Mouse (Mus musculus) gastrocnemius, postnatal 36 days (tissue): ENCODE measurements around the gene Stk11ip. TPM values are rescaled to one million over a fixed set of nuclear protein-coding genes. Genes with fewer than 3 reads are reported as not detected.

Source experiments
- DNase-seq, 2 experiments: peaks; one replicate each; pipeline ENCODE4 v3.0.0; 2022
- intact Hi-C: fragments of 180-260 bp; cut with DNase I; formaldehyde crosslinking; loops from one replicate; pipeline ENCODE4 v1.15.1; 2025
- total RNA-seq, 2 experiments: library from RNA; stranded (reverse); gene quantifications; 2 replicates each; pipeline ENCODE4 v1.2.3; 2021

Gene Stk11ip
- total RNA-seq, 2 experiments from 2014 or later, result 5.8 to 7.7 TPM

DNA sequence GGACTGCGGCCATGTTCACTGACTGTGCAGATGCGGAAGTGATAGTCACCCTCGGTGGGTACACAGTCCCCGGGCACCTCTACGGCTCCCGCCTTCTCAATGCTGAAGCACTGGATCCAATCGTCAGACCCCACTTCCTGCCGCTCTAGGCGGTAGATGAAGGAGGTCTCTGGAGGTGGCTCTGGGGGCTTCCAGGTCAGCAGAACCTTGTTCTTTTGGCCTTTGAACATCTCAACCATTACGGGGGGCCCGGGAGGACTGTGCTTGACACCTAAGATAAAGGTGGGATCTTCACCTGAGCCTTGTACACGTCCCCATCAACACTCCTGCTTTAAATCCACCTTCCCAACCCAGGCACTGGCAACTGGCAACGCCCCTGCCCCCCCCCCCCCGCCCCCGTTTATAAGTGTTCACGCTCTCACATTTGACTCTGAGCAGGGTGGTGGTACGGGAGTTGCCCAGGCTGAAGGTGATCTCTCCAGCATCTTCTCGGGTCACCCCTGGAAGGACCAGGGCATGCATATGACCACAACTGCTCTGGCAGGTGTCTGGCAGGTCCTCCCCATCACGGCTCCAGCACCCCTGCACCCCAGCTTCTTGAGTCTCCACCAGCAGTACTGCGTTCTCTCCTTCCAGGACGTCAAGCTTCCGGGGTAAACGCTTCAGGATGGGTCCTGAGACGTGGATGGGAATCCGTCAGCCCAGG is 18.2 kb upstream of the Stk11ip start:
- intact Hi-C loops, result no loop called here

GRCm38 (mm10) chr1:75503651-75503980 is 17.7 kb upstream of the Stk11ip start:
- no peak for DNase-seq
- intact Hi-C loops, result no loop called here

More for the DNA sequence above, 18.2 kb upstream of the Stk11ip start:
- DNase-seq, result no peak

GRCm38 (mm10) chr1:75504256-75505045 is 16.9 kb upstream of the Stk11ip start:
- no peak for DNase-seq
- intact Hi-C loops, result no loop called here

- intact Hi-C loops, result no loop called here
- DNase-seq, result peak; percentile 59 to 68
Measured at GRCm38 (mm10) chr1:75505159-75505955, 16.0 kb upstream of the Stk11ip start.

DNA sequence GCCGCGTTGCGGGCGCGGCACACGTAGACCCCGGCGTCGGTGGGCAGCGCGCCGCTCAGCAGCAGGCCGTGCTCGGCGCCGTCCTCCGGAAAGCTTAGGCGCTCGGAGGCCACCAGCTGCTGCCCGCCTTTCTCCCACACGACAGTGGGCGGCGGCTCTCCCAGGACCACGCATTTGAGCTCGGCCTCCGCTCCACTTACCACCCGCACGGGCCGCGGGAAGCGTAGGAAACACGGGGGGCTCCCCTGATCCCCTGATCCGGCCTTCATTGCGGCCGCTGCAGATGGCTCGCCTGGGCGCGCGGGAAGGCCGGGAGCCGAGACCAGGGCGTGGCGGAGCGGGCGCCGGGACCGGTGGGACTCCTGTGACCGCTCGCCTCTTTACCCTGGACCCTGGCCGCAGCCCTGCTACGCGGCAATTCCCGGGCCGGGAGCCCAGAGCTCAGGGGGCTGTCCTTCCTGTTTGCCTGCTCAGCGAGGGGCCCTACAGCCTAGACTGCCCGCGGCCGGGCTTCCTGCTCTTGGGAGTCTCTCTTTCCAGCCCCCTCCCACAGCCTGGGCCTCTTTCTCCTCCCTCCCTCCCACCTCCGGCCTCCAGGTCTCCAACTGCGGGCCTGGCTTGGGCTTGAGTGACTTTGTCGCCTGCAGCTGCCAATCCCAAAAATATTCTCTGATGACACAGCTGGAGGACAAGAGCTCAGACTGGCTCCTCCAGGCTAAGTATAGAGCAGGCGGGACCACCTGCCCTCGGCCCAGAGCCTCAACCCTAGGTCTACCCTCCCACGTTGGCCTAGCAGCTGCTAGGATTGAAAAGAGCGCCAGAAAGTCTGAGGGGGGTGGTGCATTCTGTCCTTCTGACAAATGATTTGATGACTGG is 15.1 kb upstream of the Stk11ip start, which contains the start of gene Obsl1:
Gene Obsl1 (minus strand): TSS at position 497 of the 876 bp plus-strand sequence.
- intact Hi-C loops, result no loop called here

GRCm38 (mm10) chr1:75507006-75507405 is 14.3 kb upstream of the Stk11ip start, which contains the start of gene Inha:
TSS of gene Inha (plus strand) at chr1:75507077.
- no peak for DNase-seq
- intact Hi-C loops, result no loop called here

More for the DNA sequence above, 15.1 kb upstream of the Stk11ip start, which contains the start of gene Obsl1:
- DNase-seq, result peak; percentile 63 to 70

GRCm38 (mm10) chr1:75509586-75509985 is 11.7 kb upstream of the Stk11ip start:
- intact Hi-C loops, result no loop called here

GRCm38 (mm10) chr1:75510154-75510553 is 11.2 kb upstream of the Stk11ip start:
- intact Hi-C loops, result no loop called here

More at GRCm38 (mm10) chr1:75509586-75509985, 11.7 kb upstream of the Stk11ip start:
- DNase-seq, result no peak

GRCm38 (mm10) chr1:75511437-75512210 is 9.7 kb upstream of the Stk11ip start:
- intact Hi-C loops, result no loop called here

More at GRCm38 (mm10) chr1:75510154-75510553, 11.2 kb upstream of the Stk11ip start:
- DNase-seq, result no peak

DNA sequence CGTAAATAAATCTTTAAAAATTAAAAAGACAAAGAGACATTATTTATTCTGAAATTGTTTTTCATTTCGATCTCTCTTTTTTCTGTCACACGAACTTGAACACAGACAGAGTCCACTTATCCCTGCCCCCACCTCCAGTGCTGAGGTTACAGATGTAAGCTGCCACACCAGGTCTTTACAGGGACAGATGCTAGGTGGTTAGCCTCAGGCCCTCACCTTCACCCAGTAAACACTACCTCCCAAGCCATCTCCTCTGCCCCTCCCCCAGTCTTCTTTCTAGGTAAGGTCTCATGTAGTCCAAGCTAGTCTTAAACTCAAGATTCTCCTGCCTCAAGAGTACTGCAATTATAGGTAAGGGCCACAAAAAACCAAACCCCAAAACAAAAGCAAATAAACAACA is 8.8 kb upstream of the Stk11ip start:
- no peak for DNase-seq
- intact Hi-C loops, result no loop called here

More at GRCm38 (mm10) chr1:75511437-75512210, 9.7 kb upstream of the Stk11ip start:
- DNase-seq, result no peak

GRCm38 (mm10) chr1:75516703-75517380 is 4.5 kb upstream of the Stk11ip start:
- intact Hi-C loops, result no loop called here
- no peak for DNase-seq

DNA sequence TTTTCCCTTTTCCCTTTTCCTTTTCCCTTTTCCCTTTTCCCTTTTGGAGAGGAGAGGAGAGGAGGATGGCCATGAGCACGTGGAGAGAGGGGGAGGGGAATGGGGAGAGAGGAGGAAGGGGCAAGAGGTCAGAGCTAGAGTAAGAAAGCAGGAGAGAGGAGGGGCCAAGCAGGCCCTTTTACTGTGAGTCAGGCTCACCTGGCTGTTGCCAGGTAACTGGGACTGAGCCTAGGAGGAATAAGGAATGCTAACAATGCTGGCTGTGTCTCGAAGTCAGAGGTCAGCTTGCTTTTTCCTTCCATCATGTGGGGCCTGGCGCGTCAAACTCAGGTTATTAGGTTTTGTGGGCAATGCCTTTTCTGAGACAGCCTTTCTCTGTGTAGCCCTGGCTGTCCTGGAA is 3.3 kb upstream of the Stk11ip start:
- intact Hi-C loops, result no loop called here

DNA sequence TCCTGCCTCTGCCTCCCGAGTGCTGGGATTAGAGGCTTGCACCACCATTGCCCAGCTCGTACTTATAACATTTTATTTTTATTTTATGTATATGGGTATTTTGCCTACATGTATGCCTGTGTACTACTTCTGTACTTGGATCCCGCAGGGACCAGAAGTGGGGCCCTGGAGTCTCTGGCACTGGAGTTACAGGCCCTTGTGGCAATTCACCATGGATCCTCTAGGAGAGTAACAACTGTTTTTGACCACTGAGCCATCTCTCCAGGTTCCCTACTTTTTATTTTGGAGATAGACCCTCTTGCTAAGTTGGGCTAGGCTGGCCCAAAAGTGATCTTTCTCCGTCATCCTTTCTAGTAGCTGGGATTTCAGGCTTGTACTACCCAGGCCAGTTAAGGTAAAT is 2.9 kb upstream of the Stk11ip start:
- no peak for DNase-seq
- intact Hi-C loops, result no loop called here

More for the DNA sequence above, 3.3 kb upstream of the Stk11ip start:
- no peak for DNase-seq

GRCm38 (mm10) chr1:75519576-75519975 is 1.8 kb upstream of the Stk11ip start:
- intact Hi-C loops, result no loop called here
- no peak for DNase-seq

DNA sequence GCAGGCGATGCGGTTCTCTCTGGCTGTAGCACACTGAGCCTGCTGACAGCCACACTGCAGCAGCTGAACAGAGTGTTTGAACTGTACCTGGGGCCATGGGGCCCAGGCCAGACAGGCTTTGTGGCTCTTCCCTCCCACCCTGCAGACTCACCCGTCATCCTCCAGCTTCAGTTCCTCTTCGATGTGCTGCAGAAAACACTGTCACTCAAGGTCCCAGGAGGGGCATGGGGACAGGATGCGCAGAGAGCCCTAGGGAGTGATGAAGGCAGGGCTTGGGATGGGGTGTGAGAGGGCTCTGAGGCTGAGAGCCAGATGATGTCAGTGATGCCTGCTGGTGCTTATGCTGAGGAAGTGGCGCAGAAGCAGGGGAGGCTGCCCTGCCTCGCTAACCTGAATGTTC is 3.4 kb downstream of the Stk11ip start:
- intact Hi-C loops, result no loop called here
- DNase-seq, result no peak

- no peak for DNase-seq
- intact Hi-C loops, result no loop called here
Measured at GRCm38 (mm10) chr1:75530546-75530945, 9.2 kb downstream of the Stk11ip start.

DNA sequence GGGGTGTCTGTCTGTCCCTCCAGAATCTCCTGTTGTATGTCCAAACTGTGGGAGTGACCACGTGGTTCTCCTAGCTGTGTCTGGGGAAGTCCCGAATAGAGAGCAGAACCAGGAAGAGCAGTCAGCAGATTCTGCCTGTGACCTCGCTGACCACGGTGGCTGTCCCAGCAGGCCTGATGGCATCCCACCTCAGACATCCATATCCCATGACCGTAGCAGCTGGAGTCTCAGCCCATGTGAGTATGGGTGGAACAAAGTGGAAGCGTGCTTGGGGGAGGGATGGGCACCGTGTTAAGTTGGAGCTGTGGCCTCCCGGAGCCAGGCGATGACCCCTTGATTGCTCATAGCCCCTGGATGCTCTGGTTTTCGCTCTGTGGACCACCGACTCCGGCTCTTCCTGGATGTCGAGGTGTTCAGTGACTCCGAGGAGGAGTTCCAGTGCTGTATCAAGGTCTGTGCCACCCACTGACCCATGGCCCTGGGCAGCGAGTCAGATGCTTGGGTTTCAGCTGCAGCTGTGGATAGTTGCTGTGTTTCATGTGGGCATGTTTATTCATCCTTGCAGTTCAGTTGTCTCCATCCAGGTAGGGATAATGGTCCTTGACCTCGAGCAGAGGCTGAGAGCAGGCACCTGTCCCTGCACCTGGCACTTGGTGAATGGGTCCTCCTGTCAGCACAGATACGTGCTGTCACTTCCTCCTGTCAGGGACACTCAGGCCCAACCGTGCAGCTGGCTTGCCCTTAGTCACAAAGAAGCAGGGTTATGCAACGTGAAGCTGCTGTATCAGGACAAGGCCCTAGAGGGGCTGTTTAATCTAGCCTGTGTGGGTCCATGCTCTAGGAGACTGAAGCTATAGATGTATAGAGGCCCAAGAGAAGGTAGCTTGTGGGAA is 11.2 kb downstream of the Stk11ip start:
- intact Hi-C loops, result no loop called here

More for the DNA sequence above, 11.2 kb downstream of the Stk11ip start:
- DNase-seq, result no peak
